Mouse (Mus musculus): ENCODE results near the gene Kcnrg. TPM values are rescaled to one million over a fixed set of nuclear protein-coding genes. Genes with fewer than 3 reads are reported as not detected.
"Not testable (repeated sequence)": the region's sequence is repeated elsewhere in the genome, so short reads cannot be mapped to it uniquely, and the experiment has no call there.

Gene Kcnrg
- polyA plus RNA-seq (2014; fragmentation: Nextera tagmentation; extraction: Ambion mirVana) = 0.51 and 0.74 TPM in 2 replicates

DNA sequence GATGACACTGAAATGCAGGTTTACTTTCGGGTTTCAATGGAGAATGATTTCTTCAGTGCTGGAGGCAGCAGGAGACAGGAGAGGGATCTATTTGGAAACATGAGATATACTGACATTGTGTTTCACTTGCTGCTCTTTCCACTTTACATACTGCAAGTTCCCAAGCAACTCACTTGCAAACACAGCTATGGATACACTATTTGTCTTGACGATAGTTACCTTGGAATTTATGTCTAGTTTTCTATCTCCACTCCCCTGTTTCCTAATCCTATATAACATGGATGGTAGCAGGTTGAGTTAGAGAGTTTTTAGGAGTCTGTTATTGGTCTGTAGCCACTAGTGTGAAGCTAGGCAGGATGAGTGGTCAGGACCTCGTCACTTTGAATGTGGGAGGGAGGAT is at the start of gene Kcnrg:
Gene Kcnrg (plus strand): TSS at position 301 of the 400 bp plus-strand sequence.
- ATAC-seq (ENCODE audit: insufficient number of reproducible peaks, insufficient read depth, low FRiP score, low read depth) = no peak
- Histone ChIP-seq H3K4me3 (ENCODE audit: control insufficient read depth in 1 of 2, insufficient read depth in 1 of 2, low read depth in 1 of 2, low read length in 2 of 2) (no peak within 1 kb of the TSS), H3K36me3 (ENCODE audit: control insufficient read depth, insufficient read depth, low read length) (peaks cover 33% of the 10 kb centered on the region), H3K27ac (replicated peaks in 1 of 2; ENCODE audit: control insufficient read depth in 1 of 2, insufficient read depth in 1 of 2, low read depth in 2 of 2, low read length in 2 of 2) (no peak within 1 kb of the TSS), H3K4me1 (ENCODE audit: control insufficient read depth in 2 of 2, insufficient read depth in 2 of 2, low read length in 2 of 2) (no peaks in the 10 kb centered on the region), H3K9ac (ENCODE audit: low read length) (no peak within 1 kb of the TSS), H3K27me3 (ENCODE audit: control insufficient read depth, insufficient read depth, low read length) (no peaks in the 10 kb centered on the region), H3K9me3 (ENCODE audit: control insufficient read depth, low read length) (no peaks in the 10 kb centered on the region), H3K4me2 (ENCODE audit: low read length) (no peak within 1 kb of the TSS)
- WGBS = 85% methylated on average over 3 of the region's 3 CpGs

DNA sequence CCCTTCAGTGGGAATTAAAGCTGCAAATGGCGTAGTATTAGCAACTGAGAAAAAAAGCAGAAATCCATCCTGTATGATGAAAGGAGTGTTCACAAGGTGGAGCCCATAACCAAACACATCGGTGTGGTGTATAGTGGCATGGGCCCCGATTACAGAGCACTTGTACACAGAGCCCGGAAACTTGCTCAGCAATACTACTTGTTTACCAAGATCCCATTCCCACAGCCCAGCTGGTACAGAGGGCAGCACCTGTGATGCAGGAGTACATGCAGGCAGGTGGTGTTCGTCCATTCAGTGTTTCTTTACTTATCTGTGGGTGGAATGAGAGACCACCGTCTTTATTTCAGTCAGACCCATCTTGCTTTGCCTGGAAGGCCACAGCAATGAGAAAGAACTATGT is 48.4 kb upstream of the Kcnrg start:
- Histone ChIP-seq H3K4me2 (ENCODE audit: low read length) (no peak overlapping the region), H3K9me3 (ENCODE audit: control insufficient read depth, low read length) (0 out of 2 replicates have a peak, but pooled peaks cover 7% of the 10 kb centered on the region), H3K9ac (ENCODE audit: low read length) (no peak overlapping the region), H3K27me3 (ENCODE audit: control insufficient read depth, insufficient read depth, low read length) (no peaks in the 10 kb centered on the region), H3K27ac (replicated peaks in 1 of 2; ENCODE audit: control insufficient read depth in 1 of 2, insufficient read depth in 1 of 2, low read depth in 2 of 2, low read length in 2 of 2) (no peak overlapping the region), H3K4me1 (ENCODE audit: control insufficient read depth in 2 of 2, insufficient read depth in 2 of 2, low read length in 2 of 2) (0 out of 4 replicates have a peak, but pooled peaks cover 0 to 2% of the 10 kb centered on the region in 2 experiments), H3K36me3 (ENCODE audit: control insufficient read depth, insufficient read depth, low read length) (no peaks in the 10 kb centered on the region), H3K4me3 (ENCODE audit: control insufficient read depth in 1 of 2, insufficient read depth in 1 of 2, low read depth in 1 of 2, low read length in 2 of 2) (no peak overlapping the region)
- WGBS = 85% methylated on average over 6 of the region's 6 CpGs
- ATAC-seq (ENCODE audit: insufficient number of reproducible peaks, insufficient read depth, low FRiP score, low read depth) = no peak

DNA sequence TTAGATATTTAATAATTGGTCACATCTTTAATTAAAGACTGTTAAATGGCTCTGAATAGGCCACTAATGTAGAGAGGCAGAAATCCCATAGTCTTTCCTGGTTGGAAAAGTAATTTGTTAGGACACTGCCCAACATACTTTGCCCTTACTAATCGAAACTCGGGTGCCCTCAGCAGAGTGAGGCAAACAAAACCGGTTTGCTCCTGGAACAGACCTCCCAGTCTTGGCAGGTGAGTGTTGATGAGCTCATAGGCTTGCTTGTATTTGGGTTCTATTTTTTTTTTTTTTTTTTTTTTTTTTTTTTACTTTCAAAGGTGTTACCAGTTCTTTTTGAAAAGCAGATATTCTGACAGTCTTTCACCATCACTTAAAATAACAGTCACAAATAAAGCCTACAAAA is 47.4 kb upstream of the Kcnrg start:
- no peak overlapping the region for H3K4me2 ChIP-seq (ENCODE audit: low read length)
- 0 out of 2 replicates have a peak, but pooled peaks cover 7% of the 10 kb centered on the region for H3K9me3 ChIP-seq (ENCODE audit: control insufficient read depth, low read length)
- H3K4me1 ChIP-seq (ENCODE audit: control insufficient read depth in 2 of 2, insufficient read depth in 2 of 2, low read length in 2 of 2) = 0 out of 4 replicates have a peak, but pooled peaks cover 0 to 2% of the 10 kb centered on the region in 2 experiments
- no peak overlapping the region for H3K9ac ChIP-seq (ENCODE audit: low read length)
- no peak overlapping the region for H3K4me3 ChIP-seq (ENCODE audit: control insufficient read depth in 1 of 2, insufficient read depth in 1 of 2, low read depth in 1 of 2, low read length in 2 of 2)
- H3K36me3 ChIP-seq (ENCODE audit: control insufficient read depth, insufficient read depth, low read length) = no peaks in the 10 kb centered on the region
- 55% methylated on average over 3 of the region's 3 CpGs for WGBS
- ATAC-seq (ENCODE audit: insufficient number of reproducible peaks, insufficient read depth, low FRiP score, low read depth) = no peak
- H3K27ac ChIP-seq (replicated peaks in 1 of 2; ENCODE audit: control insufficient read depth in 1 of 2, insufficient read depth in 1 of 2, low read depth in 2 of 2, low read length in 2 of 2) = no peak overlapping the region
- H3K27me3 ChIP-seq (ENCODE audit: control insufficient read depth, insufficient read depth, low read length) = no peaks in the 10 kb centered on the region

DNA sequence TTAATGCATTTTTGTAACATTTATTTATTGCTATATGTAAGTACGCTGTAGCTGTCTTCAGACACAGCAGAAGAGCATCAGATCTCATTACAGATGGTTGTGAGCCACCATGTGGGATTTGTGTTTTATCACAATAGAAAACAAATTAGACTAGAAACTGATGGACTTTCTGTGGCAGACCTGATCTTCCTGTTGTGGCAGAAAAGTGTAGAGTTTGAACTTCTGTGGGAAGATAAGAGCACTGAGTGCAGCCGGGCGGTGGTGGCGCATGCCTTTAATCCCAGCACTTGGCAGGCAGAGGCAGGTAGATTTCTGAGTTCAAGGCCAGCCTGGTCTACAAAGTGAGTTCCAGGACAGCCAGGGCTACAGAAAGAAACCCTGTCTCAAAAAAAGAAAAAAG is 41.0 kb upstream of the Kcnrg start:
- H3K27ac ChIP-seq (replicated peaks in 1 of 2; ENCODE audit: control insufficient read depth in 1 of 2, insufficient read depth in 1 of 2, low read depth in 2 of 2, low read length in 2 of 2); ATAC-seq (ENCODE audit: insufficient number of reproducible peaks, insufficient read depth, low FRiP score, low read depth); H3K36me3 ChIP-seq (ENCODE audit: control insufficient read depth, insufficient read depth, low read length); H3K4me2 ChIP-seq (ENCODE audit: low read length); H3K4me3 ChIP-seq (ENCODE audit: control insufficient read depth in 1 of 2, insufficient read depth in 1 of 2, low read depth in 1 of 2, low read length in 2 of 2); H3K4me1 ChIP-seq (ENCODE audit: control insufficient read depth in 2 of 2, insufficient read depth in 2 of 2, low read length in 2 of 2); H3K9ac ChIP-seq (ENCODE audit: low read length); H3K9me3 ChIP-seq (ENCODE audit: control insufficient read depth, low read length); H3K27me3 ChIP-seq (ENCODE audit: control insufficient read depth, insufficient read depth, low read length): not testable (repeated sequence)
- WGBS = 78% methylated on average over 4 of the region's 4 CpGs

DNA sequence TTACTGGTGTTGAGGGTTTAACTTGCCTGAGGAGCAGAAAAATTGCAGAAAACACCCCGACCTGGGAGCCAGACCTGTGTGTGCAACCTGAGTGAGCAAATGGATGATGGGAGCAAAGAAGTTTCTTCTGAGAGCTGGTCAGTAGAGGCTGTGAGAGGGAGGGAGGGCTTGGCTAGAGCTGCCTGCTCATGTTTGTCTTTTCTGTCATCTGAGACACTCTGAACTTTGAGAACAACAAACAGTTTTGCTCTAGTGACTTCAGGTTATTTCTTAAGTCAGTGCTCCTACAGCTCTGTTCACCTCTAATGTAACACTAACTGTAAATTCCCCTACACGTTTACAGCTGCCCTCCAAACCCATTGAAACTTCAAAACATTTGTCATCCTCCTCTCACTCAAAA is 37.9 kb upstream of the Kcnrg start:
- Histone ChIP-seq H3K4me2 (ENCODE audit: low read length) (no peak overlapping the region), H3K4me1 (ENCODE audit: control insufficient read depth in 2 of 2, insufficient read depth in 2 of 2, low read length in 2 of 2) (no peaks in the 10 kb centered on the region), H3K36me3 (ENCODE audit: control insufficient read depth, insufficient read depth, low read length) (no peaks in the 10 kb centered on the region), H3K9me3 (ENCODE audit: control insufficient read depth, low read length) (no peaks in the 10 kb centered on the region), H3K27me3 (ENCODE audit: control insufficient read depth, insufficient read depth, low read length) (no peaks in the 10 kb centered on the region), H3K9ac (ENCODE audit: low read length) (no peak overlapping the region), H3K4me3 (ENCODE audit: control insufficient read depth in 1 of 2, insufficient read depth in 1 of 2, low read depth in 1 of 2, low read length in 2 of 2) (no peak overlapping the region), H3K27ac (replicated peaks in 1 of 2; ENCODE audit: control insufficient read depth in 1 of 2, insufficient read depth in 1 of 2, low read depth in 2 of 2, low read length in 2 of 2) (no peak overlapping the region)
- 66% methylated on average over 2 of the region's 2 CpGs for WGBS
- no peak for ATAC-seq (ENCODE audit: insufficient number of reproducible peaks, insufficient read depth, low FRiP score, low read depth)

DNA sequence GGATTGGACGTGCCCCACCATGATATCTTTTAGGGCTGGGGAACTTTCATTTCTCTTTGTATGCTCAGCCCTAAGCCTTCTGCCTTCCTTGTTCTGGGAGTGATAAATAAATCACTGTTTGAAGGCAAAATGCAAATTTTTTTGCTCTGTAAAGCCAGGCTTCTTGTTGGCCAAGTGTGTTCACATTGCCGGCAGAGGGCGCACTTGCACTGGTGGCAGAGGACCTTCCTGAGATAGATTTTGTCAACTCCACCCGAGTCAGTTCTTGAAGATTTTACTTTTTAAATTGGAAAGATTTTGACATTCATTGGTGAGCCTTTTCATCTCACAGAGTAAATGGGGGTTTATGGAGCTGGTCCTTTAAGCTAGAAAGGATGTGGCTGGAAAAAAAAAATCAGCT is 35.9 kb upstream of the Kcnrg start:
- Histone ChIP-seq H3K9me3 (ENCODE audit: control insufficient read depth, low read length) (no peaks in the 10 kb centered on the region), H3K4me1 (ENCODE audit: control insufficient read depth in 2 of 2, insufficient read depth in 2 of 2, low read length in 2 of 2) (no peaks in the 10 kb centered on the region), H3K27me3 (ENCODE audit: control insufficient read depth, insufficient read depth, low read length) (no peaks in the 10 kb centered on the region), H3K36me3 (ENCODE audit: control insufficient read depth, insufficient read depth, low read length) (no peaks in the 10 kb centered on the region), H3K4me3 (ENCODE audit: control insufficient read depth in 1 of 2, insufficient read depth in 1 of 2, low read depth in 1 of 2, low read length in 2 of 2) (no peak overlapping the region), H3K27ac (replicated peaks in 1 of 2; ENCODE audit: control insufficient read depth in 1 of 2, insufficient read depth in 1 of 2, low read depth in 2 of 2, low read length in 2 of 2) (no peak overlapping the region), H3K4me2 (ENCODE audit: low read length) (peak overlapping the region; percentile 47), H3K9ac (ENCODE audit: low read length) (no peak overlapping the region)
- no peak for ATAC-seq (ENCODE audit: insufficient number of reproducible peaks, insufficient read depth, low FRiP score, low read depth)
- 11% methylated on average over 4 of the region's 4 CpGs for WGBS

DNA sequence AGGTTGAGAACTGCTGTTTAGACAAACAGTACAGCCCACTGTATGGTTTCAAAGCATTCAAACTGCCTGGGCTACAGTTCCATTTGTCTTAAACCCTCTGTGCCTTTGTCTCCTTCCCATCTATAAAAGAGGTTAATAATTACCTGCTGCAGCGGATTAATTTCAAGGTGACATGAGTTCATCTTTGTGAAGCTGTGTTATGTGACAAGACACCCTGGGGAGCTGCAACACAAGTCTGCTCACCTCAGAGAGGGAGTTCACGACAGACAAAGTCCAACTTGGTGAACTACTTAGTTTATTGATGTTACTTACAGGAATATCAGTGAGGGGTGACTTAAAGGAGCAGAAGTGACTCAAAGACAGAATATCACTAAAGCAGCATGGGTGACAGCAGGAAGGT is 35.1 kb upstream of the Kcnrg start:
- no peak for ATAC-seq (ENCODE audit: insufficient number of reproducible peaks, insufficient read depth, low FRiP score, low read depth)
- Histone ChIP-seq H3K27ac (replicated peaks in 1 of 2; ENCODE audit: control insufficient read depth in 1 of 2, insufficient read depth in 1 of 2, low read depth in 2 of 2, low read length in 2 of 2) (no peak overlapping the region), H3K4me3 (ENCODE audit: control insufficient read depth in 1 of 2, insufficient read depth in 1 of 2, low read depth in 1 of 2, low read length in 2 of 2) (no peak overlapping the region), H3K36me3 (ENCODE audit: control insufficient read depth, insufficient read depth, low read length) (no peaks in the 10 kb centered on the region), H3K4me2 (ENCODE audit: low read length) (no peak overlapping the region), H3K9me3 (ENCODE audit: control insufficient read depth, low read length) (no peaks in the 10 kb centered on the region), H3K27me3 (ENCODE audit: control insufficient read depth, insufficient read depth, low read length) (no peaks in the 10 kb centered on the region), H3K4me1 (ENCODE audit: control insufficient read depth in 2 of 2, insufficient read depth in 2 of 2, low read length in 2 of 2) (no peaks in the 10 kb centered on the region), H3K9ac (ENCODE audit: low read length) (no peak overlapping the region)
- 71% methylated on average over 2 of the region's 2 CpGs for WGBS

DNA sequence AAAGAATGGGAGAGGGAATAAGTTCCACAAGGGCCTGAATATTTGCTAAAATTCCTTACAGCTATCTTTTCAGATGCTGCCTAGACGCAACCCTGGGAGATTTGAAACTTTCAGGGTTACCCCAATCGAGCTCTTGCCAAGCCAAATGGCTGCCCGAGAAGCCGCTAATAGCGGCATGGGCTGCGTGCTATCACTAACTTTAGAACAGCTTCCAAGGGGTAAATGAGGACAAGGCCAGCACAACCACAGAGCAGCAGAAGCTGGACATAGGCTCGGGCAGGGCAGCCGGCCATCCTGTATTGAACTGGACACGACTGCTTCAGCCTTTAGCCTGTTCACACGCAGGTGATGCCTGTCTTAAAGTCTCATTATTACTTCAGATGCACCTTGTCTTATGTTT is 32.2 kb upstream of the Kcnrg start:
- Histone ChIP-seq H3K9me3 (ENCODE audit: control insufficient read depth, low read length) (no peaks in the 10 kb centered on the region), H3K36me3 (ENCODE audit: control insufficient read depth, insufficient read depth, low read length) (no peaks in the 10 kb centered on the region), H3K4me1 (ENCODE audit: control insufficient read depth in 2 of 2, insufficient read depth in 2 of 2, low read length in 2 of 2) (no peaks in the 10 kb centered on the region), H3K27me3 (ENCODE audit: control insufficient read depth, insufficient read depth, low read length) (no peaks in the 10 kb centered on the region), H3K4me3 (ENCODE audit: control insufficient read depth in 1 of 2, insufficient read depth in 1 of 2, low read depth in 1 of 2, low read length in 2 of 2) (no peak overlapping the region), H3K9ac (ENCODE audit: low read length) (no peak overlapping the region), H3K4me2 (ENCODE audit: low read length) (no peak overlapping the region), H3K27ac (replicated peaks in 1 of 2; ENCODE audit: control insufficient read depth in 1 of 2, insufficient read depth in 1 of 2, low read depth in 2 of 2, low read length in 2 of 2) (no peak overlapping the region)
- WGBS = 74% methylated on average over 10 of the region's 10 CpGs
- no peak for ATAC-seq (ENCODE audit: insufficient number of reproducible peaks, insufficient read depth, low FRiP score, low read depth)

Measured in heart, embryonic 14.5 days (tissue).